Mouse (Mus musculus): Measurements from ENCODE around the gene Chst11. TPM values are rescaled to one million over a fixed set of nuclear protein-coding genes. Genes with fewer than 3 reads are reported as not detected.

The Chst11 gene
- polyA plus RNA-seq, 1 experiment from 2014 or later: 1.3 TPM

DNA sequence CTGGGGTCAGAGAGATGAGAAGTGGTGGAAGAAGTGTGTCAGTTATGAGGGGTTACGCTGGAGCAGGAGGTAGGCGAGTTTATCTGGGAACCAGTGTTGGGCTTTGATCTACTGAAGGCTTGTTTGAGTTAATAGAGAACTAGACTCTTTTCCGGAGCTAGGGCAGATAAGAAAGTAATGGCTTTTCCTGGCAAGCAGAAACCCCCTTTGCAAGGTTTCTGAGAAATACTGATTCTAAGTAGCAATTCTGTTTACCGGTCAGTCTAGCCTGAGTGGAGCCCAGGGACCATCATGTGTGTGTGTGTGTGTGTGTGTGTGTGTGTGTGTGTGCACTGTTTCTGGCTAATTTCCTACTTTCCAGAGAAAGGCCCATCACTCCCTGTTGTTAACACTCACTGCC is 243.3 kb downstream of the Chst11 start:
- DNase-seq (ENCODE audit: low spot score): no peak
- H3K4me3 ChIP-seq: no peak overlapping the region
- H3K4me1 ChIP-seq: no peaks in the 10 kb centered on the region
- H3K27ac ChIP-seq (replicated peaks): no peak overlapping the region
- no peaks in the 10 kb centered on the region for H3K9me3 ChIP-seq
- WGBS: 92% methylated on average over 4 of the region's 4 CpGs
- H3K27me3 ChIP-seq (replicated peaks; ENCODE audit: low read depth, poor library complexity, severe bottlenecking): no peaks in the 10 kb centered on the region
- H3K36me3 ChIP-seq (replicated peaks): no peaks in the 10 kb centered on the region

DNA sequence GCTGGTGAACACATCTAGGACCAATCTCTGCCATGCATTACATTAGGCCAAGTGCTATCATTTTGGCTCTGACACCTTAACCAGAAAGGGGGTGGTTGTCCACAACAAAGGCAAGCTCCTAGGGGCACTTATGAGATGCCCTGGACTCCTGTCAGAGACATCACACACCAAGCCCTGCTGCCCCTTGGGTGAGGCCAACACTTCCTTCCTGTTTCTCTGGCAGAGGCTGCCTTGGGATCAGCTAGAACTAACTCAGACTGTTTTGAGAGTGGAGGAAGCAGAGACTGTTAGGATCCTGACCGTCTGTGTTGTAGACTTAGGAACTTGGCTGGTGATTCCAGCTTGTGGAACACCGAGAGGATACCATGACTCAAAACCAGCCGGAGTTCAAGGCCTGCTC is 248.7 kb downstream of the Chst11 start:
- H3K36me3 ChIP-seq (replicated peaks): no peaks in the 10 kb centered on the region
- H3K9me3 ChIP-seq: no peaks in the 10 kb centered on the region
- H3K4me1 ChIP-seq: peaks cover 8% of the 10 kb centered on the region
- no peak for DNase-seq (ENCODE audit: low spot score)
- no peak overlapping the region for H3K27ac ChIP-seq (replicated peaks)
- 90% methylated on average over 3 of the region's 3 CpGs for WGBS
- H3K27me3 ChIP-seq (replicated peaks; ENCODE audit: low read depth, poor library complexity, severe bottlenecking): peaks cover 4% of the 10 kb centered on the region; the same call in 1 of the 2 replicates
- no peak overlapping the region for H3K4me3 ChIP-seq

DNA sequence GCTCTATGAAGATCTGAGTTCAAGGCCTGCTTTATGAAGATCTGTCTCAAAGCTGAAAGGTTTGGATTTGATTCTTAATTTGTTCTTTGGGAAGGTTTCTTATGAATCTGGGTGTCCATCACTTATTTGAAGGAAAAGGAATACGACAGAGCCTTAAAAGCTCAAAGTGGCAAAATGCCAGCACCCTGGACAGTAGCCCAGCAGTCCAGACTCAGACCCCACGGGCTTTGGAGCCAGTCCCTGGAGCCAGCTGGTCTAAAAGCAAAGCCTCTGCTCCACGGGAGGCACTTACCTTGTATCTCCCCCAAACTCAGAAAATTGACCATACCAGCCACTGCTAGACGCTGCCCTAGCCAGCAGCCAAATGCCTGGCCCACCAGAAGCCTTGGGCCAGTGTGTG is 249.1 kb downstream of the Chst11 start:
- no peaks in the 10 kb centered on the region for H3K36me3 ChIP-seq (replicated peaks)
- H3K4me1 ChIP-seq: peaks cover 8% of the 10 kb centered on the region
- no peak overlapping the region for H3K27ac ChIP-seq (replicated peaks)
- 64% methylated on average over 4 of the region's 4 CpGs for WGBS
- DNase-seq (ENCODE audit: low spot score): no peak
- no peaks in the 10 kb centered on the region for H3K9me3 ChIP-seq
- no peak overlapping the region for H3K4me3 ChIP-seq
- peaks cover 9% of the 10 kb centered on the region; the same call in 1 of the 2 replicates for H3K27me3 ChIP-seq (replicated peaks; ENCODE audit: low read depth, poor library complexity, severe bottlenecking)

DNA sequence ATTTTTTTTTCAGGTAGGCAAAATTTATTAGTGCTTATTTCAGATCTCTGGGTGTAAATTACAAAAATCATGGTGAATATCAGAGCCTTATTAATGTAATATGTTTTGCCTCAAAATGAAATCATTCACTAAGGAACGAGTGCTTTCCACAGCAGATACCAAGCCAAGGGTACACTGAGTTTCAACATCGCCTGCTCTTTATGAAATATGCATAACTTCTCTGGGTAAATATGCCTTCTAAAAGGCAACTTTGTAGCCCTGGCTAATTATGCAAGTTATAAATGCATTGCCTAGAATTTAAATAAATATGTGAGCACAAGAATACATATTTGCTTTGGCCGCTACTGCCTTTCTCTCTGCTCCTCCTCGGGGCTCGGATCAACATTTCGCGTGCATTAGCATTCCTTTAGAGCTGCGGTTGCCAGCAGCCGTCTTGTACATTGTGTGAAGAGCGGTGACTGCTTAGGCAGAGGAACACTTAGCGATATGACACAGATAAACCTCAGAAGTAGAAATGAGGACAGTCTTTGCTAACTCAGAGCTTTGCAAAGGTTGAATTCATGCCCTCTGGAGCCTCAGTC is 256.9 kb downstream of the Chst11 start:
- Histone ChIP-seq H3K27ac (replicated peaks) (no peak overlapping the region), H3K36me3 (replicated peaks) (no peaks in the 10 kb centered on the region), H3K9me3 (no peaks in the 10 kb centered on the region), H3K4me1 (peaks cover 12% of the 10 kb centered on the region), H3K27me3 (replicated peaks; ENCODE audit: low read depth, poor library complexity, severe bottlenecking) (peaks cover 51% of the 10 kb centered on the region), H3K4me3 (no peak overlapping the region)
- WGBS: 68% methylated on average over 11 of the region's 11 CpGs
- no peak for DNase-seq (ENCODE audit: low spot score)

DNA sequence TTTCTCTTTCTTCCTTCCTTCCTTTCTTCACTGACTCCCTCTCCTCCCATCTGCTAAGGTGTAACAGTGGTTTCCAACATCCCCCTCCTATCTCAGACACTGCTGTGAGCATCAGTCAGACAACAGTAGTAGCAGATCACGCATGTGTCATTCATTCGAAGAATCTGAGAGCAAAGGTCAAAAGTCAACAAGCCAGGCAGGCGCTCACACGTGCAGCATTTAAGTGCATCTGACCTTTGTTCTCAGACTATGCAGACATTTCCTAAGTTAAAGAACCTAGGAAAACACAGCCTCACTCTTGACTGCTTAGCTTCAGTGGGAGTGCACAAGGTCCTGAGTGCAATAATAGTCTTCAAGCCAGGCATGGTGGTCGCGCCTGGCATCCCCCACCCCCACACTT is 258.8 kb downstream of the Chst11 start:
- peaks cover 45% of the 10 kb centered on the region for H3K27me3 ChIP-seq (replicated peaks; ENCODE audit: low read depth, poor library complexity, severe bottlenecking)

More for the DNA sequence above, 258.8 kb downstream of the Chst11 start:
- Histone ChIP-seq H3K9me3 (no peaks in the 10 kb centered on the region), H3K27ac (replicated peaks) (no peak overlapping the region), H3K36me3 (replicated peaks) (no peaks in the 10 kb centered on the region), H3K4me3 (no peak overlapping the region), H3K4me1 (peaks cover 12% of the 10 kb centered on the region)
- DNase-seq (ENCODE audit: low spot score): peak; percentile 42
- WGBS: 33% methylated on average over 6 of the region's 6 CpGs

Other genes with a start within 250 kb of the Chst11 start
- gene Nfyb, start 221.4 kb upstream of the Chst11 start, polyA plus RNA-seq (2016; fragmentation: Nextera tagmentation; extraction: Ambion mirVana): 54.6 and 56.3 TPM in 2 replicates
- gene Txnrd1, start 151.5 kb upstream of the Chst11 start, polyA plus RNA-seq (2016; fragmentation: Nextera tagmentation; extraction: Ambion mirVana): 169 and 177 TPM in 2 replicates
- 0.52 and 0.57 TPM in 2 replicates for gene Eid3, start 118.9 kb upstream of the Chst11 start, polyA plus RNA-seq (2016; fragmentation: Nextera tagmentation; extraction: Ambion mirVana)

All from embryonic facial prominence, embryonic 10.5 days (tissue).